ENCODE assay signal across 11 mouse cellular contexts in genomic region chr4:59585097-59585496, GRCm38 (mm10). TPM values are rescaled to one million over a fixed set of nuclear protein-coding genes. Genes with fewer than 3 reads are reported as not detected.
A peak's percentile ranks its signal among the peaks of the same experiment; 100 is the strongest.
DNase-seq lines count a peak whose midpoint lies in the region; ATAC-seq and TF ChIP-seq lines count a peak whose summit lies in the region.
"Had no signal": no experiment of that assay in that cellular context is flagged by ENCODE, and none has a peak within 500 bp of the region (broad histone marks: within the 10 kb centered on the region; RNA-seq: fewer than 3 reads in every experiment).

No protein-coding gene starts in this region.

- peaks cover 11% of the 10 kb centered on the region for H3K4me1 ChIP-seq in heart, embryonic 12.5 days (replicated peaks)
- no peaks in the 10 kb centered on the region for H3K4me1 ChIP-seq in midbrain, postnatal 0 days (ENCODE audit: insufficient read depth, low read length)
- H3K4me1 ChIP-seq in midbrain, embryonic 11.5 days (ENCODE audit: control insufficient read depth, insufficient read depth, low read length) = peaks cover 7% of the 10 kb centered on the region; the same call in 1 of the 2 replicates

- H3K27me3 ChIP-seq in heart, embryonic 12.5 days (replicated peaks) = no peaks in the 10 kb centered on the region
- no peaks in the 10 kb centered on the region for H3K27me3 ChIP-seq in midbrain, postnatal 0 days (ENCODE audit: insufficient read depth, low read length)
- no peaks in the 10 kb centered on the region for H3K27me3 ChIP-seq in midbrain, embryonic 11.5 days (ENCODE audit: control insufficient read depth, insufficient read depth, low read length)
- H3K27me3 ChIP-seq: CH12.LX had no signal

- no peak overlapping the region for H3K9ac ChIP-seq in heart, embryonic 12.5 days
- no peak overlapping the region for H3K9ac ChIP-seq in midbrain, postnatal 0 days (replicated peaks; ENCODE audit: low read length, poor library complexity, severe bottlenecking)
- H3K9ac ChIP-seq in midbrain, embryonic 11.5 days (ENCODE audit: low read length) = no peak overlapping the region

- WGBS in heart, embryonic 12.5 days = 85% methylated on average over 5 of the region's 5 CpGs
- WGBS in midbrain, postnatal 0 days = 73% methylated on average over 5 of the region's 5 CpGs
- WGBS in midbrain, embryonic 11.5 days = 84% methylated on average over 5 of the region's 5 CpGs

- no peak for TF ChIP-seq CTCF in midbrain, postnatal 0 days (IDR thresholded peaks at IDR 0.05)

- no peak overlapping the region for H3K27ac ChIP-seq in heart, embryonic 12.5 days (ENCODE audit: poor library complexity, severe bottlenecking)
- H3K27ac ChIP-seq in midbrain, postnatal 0 days (ENCODE audit: low read depth, low read length) = no peak overlapping the region
- no peak overlapping the region for H3K27ac ChIP-seq in midbrain, embryonic 11.5 days (ENCODE audit: low read depth, low read length)

- peak; percentile 74 to 85 for DNase-seq in heart, adult 18-20 months
- DNase-seq in midbrain, postnatal 0 days (ENCODE audit: low spot score) = peak; percentile 62
- no peak for DNase-seq in midbrain, embryonic 11.5 days (ENCODE audit: low spot score, missing footprints)
- peak; percentile 57 to 78 for DNase-seq in heart, adult 9 months (ENCODE audit: low spot score in 2 of 2)
- DNase-seq in kidney, postnatal 4 days = peak; percentile 12 to 44
- no peak for DNase-seq in thymus, adult 18-20 months
- no peak for DNase-seq in right cerebral cortex, postnatal 4 days
- DNase-seq: cerebellum, postnatal 36 days; gastrocnemius, postnatal 14 days had no signal

- no peaks in the 10 kb centered on the region for H3K9me3 ChIP-seq in heart, embryonic 12.5 days (replicated peaks)
- no peaks in the 10 kb centered on the region for H3K9me3 ChIP-seq in midbrain, postnatal 0 days (ENCODE audit: low read length)
- H3K9me3 ChIP-seq in midbrain, embryonic 11.5 days (ENCODE audit: control insufficient read depth, low read length) = no peaks in the 10 kb centered on the region

- no peak for ATAC-seq in heart, embryonic 12.5 days (ENCODE audit: insufficient number of reproducible peaks, low FRiP score)
- ATAC-seq in midbrain, postnatal 0 days (ENCODE audit: low FRiP score) = no peak
- ATAC-seq in midbrain, embryonic 11.5 days (ENCODE audit: low FRiP score) = no peak

- H3K4me2 ChIP-seq in heart, embryonic 12.5 days = no peak overlapping the region
- H3K4me2 ChIP-seq in midbrain, postnatal 0 days (ENCODE audit: low read depth, low read length, poor library complexity, severe bottlenecking) = no peak overlapping the region
- no peak overlapping the region for H3K4me2 ChIP-seq in midbrain, embryonic 11.5 days

- no peaks in the 10 kb centered on the region for H3K36me3 ChIP-seq in heart, embryonic 12.5 days
- no peaks in the 10 kb centered on the region for H3K36me3 ChIP-seq in midbrain, postnatal 0 days (ENCODE audit: insufficient read depth, low read length)
- no peaks in the 10 kb centered on the region for H3K36me3 ChIP-seq in midbrain, embryonic 11.5 days (ENCODE audit: control insufficient read depth, insufficient read depth, low read length)

- no peak overlapping the region for H3K4me3 ChIP-seq in heart, embryonic 12.5 days
- H3K4me3 ChIP-seq in midbrain, postnatal 0 days (ENCODE audit: low read depth, low read length) = no peak overlapping the region
- H3K4me3 ChIP-seq in midbrain, embryonic 11.5 days (ENCODE audit: low read depth, low read length) = no peak overlapping the region

RNA-seq across cellular contexts. Expression of gene Hsdl2, which starts 3.7 kb away (rescaled TPM):
- total RNA-seq in heart, adult 18-20 months (2021) = 100 to 1,000 TPM; 229 to 248 TPM
- polyA plus RNA-seq in heart, embryonic 12.5 days (2016; fragmentation: Nextera tagmentation; extraction: Ambion mirVana) = 37.7 and 40.1 TPM in 2 replicates
- total RNA-seq in midbrain, postnatal 0 days (2014; rRNA removed) = 27.7 and 29.7 TPM in 2 replicates
- 33.0 and 39.4 TPM in 2 replicates for polyA plus RNA-seq in midbrain, postnatal 0 days (2015; fragmentation: Nextera tagmentation; extraction: Ambion mirVana)
- 30.6 and 34.2 TPM in 2 replicates for polyA plus RNA-seq in midbrain, embryonic 11.5 days (2014; fragmentation: Nextera tagmentation; extraction: Ambion mirVana)

RNA-seq across cellular contexts. Expression of gene Ptbp3, which starts 35.9 kb away (rescaled TPM):
- 10 to 100 TPM; 23.5 to 26.8 TPM for total RNA-seq in heart, adult 18-20 months (2021)
- 45.3 and 46.4 TPM in 2 replicates for polyA plus RNA-seq in heart, embryonic 12.5 days (2016; fragmentation: Nextera tagmentation; extraction: Ambion mirVana)
- 32.0 and 35.8 TPM in 2 replicates for total RNA-seq in midbrain, postnatal 0 days (2014; rRNA removed)
- 9.7 and 10.5 TPM in 2 replicates for polyA plus RNA-seq in midbrain, postnatal 0 days (2015; fragmentation: Nextera tagmentation; extraction: Ambion mirVana)
- polyA plus RNA-seq in midbrain, embryonic 11.5 days (2014; fragmentation: Nextera tagmentation; extraction: Ambion mirVana) = 29.6 and 31.1 TPM in 2 replicates

RNA-seq across cellular contexts. Expression of gene E130308A19Rik, which starts 40.9 kb away (rescaled TPM):
- 1 to 10 TPM; 7.1 TPM for total RNA-seq in heart, adult 18-20 months (2021)
- polyA plus RNA-seq in heart, embryonic 12.5 days (2016; fragmentation: Nextera tagmentation; extraction: Ambion mirVana) = 30.1 and 30.2 TPM in 2 replicates
- total RNA-seq in midbrain, postnatal 0 days (2014; rRNA removed) = 27.9 and 38.9 TPM in 2 replicates
- polyA plus RNA-seq in midbrain, postnatal 0 days (2015; fragmentation: Nextera tagmentation; extraction: Ambion mirVana) = 27.9 and 33.5 TPM in 2 replicates
- 43.2 and 49.0 TPM in 2 replicates for polyA plus RNA-seq in midbrain, embryonic 11.5 days (2014; fragmentation: Nextera tagmentation; extraction: Ambion mirVana)

Comparison
In these comparisons a context has a peak if more than half of its experiments do, and no peak if none do; other contexts are left out.
1. DNase-seq: peak in heart, adult 18-20 months (2 of 2), midbrain, postnatal 0 days (single experiment), heart, adult 9 months (2 of 2) and kidney, postnatal 4 days (2 of 2); none in midbrain, embryonic 11.5 days (single experiment), thymus, adult 18-20 months (0 of 2) and right cerebral cortex, postnatal 4 days (single experiment).